Mouse (Mus musculus) forebrain, embryonic 14.5 days (tissue): ENCODE data around the gene Hist4h4. TPM values are rescaled to one million over a fixed set of nuclear protein-coding genes. Genes with fewer than 3 reads are reported as not detected.

Source experiments
- ATAC-seq: fragments of 200-750 bp; cut with Nextera tagmentation; 2 replicates; pipeline ENCODE4 v1.8.0; 2017; ENCODE audit warnings: mild to moderate bottlenecking, moderate library complexity
- DNase-seq: peaks from one replicate; pipeline ENCODE4 v3.0.0-alpha.2; 2015; ENCODE audit warnings: low spot score
- H3K27ac ChIP-seq: fragments of 300-500 bp; sonication (generic); 2 replicates; pipeline ENCODE4 v1.5.1; 2014; ENCODE audit warnings: low read depth, mild to moderate bottlenecking, control low read depth, low read length, moderate library complexity
- H3K27me3 ChIP-seq: fragments of 300-500 bp; sonication (generic); replicated peaks from 2 replicates; pipeline ENCODE4 v1.6.1; 2014; ENCODE audit warnings: low read length, control low read depth, mixed read lengths; ENCODE audit not compliant: control insufficient read depth, insufficient read depth
- H3K36me3 ChIP-seq: fragments of 300-500 bp; sonication (generic); 2 replicates; pipeline ENCODE4 v1.6.1; 2014; ENCODE audit warnings: low read length, control low read depth; ENCODE audit not compliant: control insufficient read depth, insufficient read depth
- H3K4me1 ChIP-seq: fragments of 300-500 bp; sonication (generic); 2 replicates; pipeline ENCODE4 v1.6.1; 2014; ENCODE audit warnings: antibody characterized with exemption, low read length, control low read depth; ENCODE audit not compliant: control insufficient read depth, insufficient read depth
- H3K4me2 ChIP-seq: fragments of 300-500 bp; sonication (generic); 2 replicates; pipeline ENCODE4 v1.6.1; 2014; ENCODE audit warnings: mild to moderate bottlenecking, control low read depth, low read length
- H3K4me3 ChIP-seq: fragments of 300-500 bp; sonication (generic); 2 replicates; pipeline ENCODE4 v1.5.1; 2014; ENCODE audit warnings: low read depth, low read length, control low read depth
- H3K9ac ChIP-seq: fragments of 300-500 bp; sonication (generic); 2 replicates; pipeline ENCODE4 v1.6.1; 2014; ENCODE audit warnings: mild to moderate bottlenecking, low read length, control low read depth, moderate library complexity
- H3K9me3 ChIP-seq: fragments of 300-500 bp; sonication (generic); replicated peaks from 2 replicates; pipeline ENCODE4 v1.6.1; 2016; ENCODE audit warnings: low read length, control low read depth, mixed read lengths; ENCODE audit not compliant: control insufficient read depth
- WGBS: fragments of 180-500 bp; shearing (Covaris S2); extraction: QIAGEN DNeasy Blood & Tissue Kit; methylation state at CpG from one replicate; pipeline ENCODE4 v1.1.7; 2014; 5-methylcytosine and 5-hydroxymethylcytosine counted together
- polyA plus RNA-seq: library from polyadenylated mRNA; unstranded; fragments of >200 nt; fragmentation: Nextera tagmentation; extraction: Ambion mirVana; gene quantifications from 2 replicates; pipeline ENCODE4 v1.2.1, GENCODE M21; 2014

Hist4h4 gene
- polyA plus RNA-seq, result 0.61 and 1.5 TPM in 2 replicates

- no peaks in the 10 kb centered on the region for H3K27me3 ChIP-seq
- peak within 1 kb of the TSS; percentile 56 for H3K4me2 ChIP-seq
- H3K9ac ChIP-seq, result peak within 1 kb of the TSS; percentile 90
- DNase-seq (peak; percentile 96), ATAC-seq (peak; percentile 81)
- under 1% methylated on average over 50 of the region's 50 CpGs for WGBS
- no peaks in the 10 kb centered on the region for H3K9me3 ChIP-seq
- peaks cover 8% of the 10 kb centered on the region for H3K4me1 ChIP-seq
- peak within 1 kb of the TSS; percentile 98 for H3K27ac ChIP-seq
- peak within 1 kb of the TSS; percentile 71 for H3K4me3 ChIP-seq
- no peaks in the 10 kb centered on the region for H3K36me3 ChIP-seq
These were observed at the start of gene Hist4h4 for GRCm38 (mm10) chr6:136803739-136804633. Hist4h4 (minus strand) TSS chr6:136804415.

GRCm38 (mm10) chr6:136852762-136853161, 48.5 kb upstream of the Hist4h4 start:
- H3K27me3 ChIP-seq, result no peaks in the 10 kb centered on the region
- no peak overlapping the region for H3K9ac ChIP-seq
- DNase-seq (peak; percentile 8), ATAC-seq (no peak)
- WGBS, result 61% methylated on average over 3 of the region's 3 CpGs
- H3K36me3 ChIP-seq, result no peaks in the 10 kb centered on the region
- no peak overlapping the region for H3K4me3 ChIP-seq
- H3K4me1 ChIP-seq, result no peaks in the 10 kb centered on the region
- H3K27ac ChIP-seq, result no peak overlapping the region
- H3K9me3 ChIP-seq, result no peaks in the 10 kb centered on the region
- H3K4me2 ChIP-seq, result no peak overlapping the region

GRCm38 (mm10) chr6:136852348-136852747, 48.1 kb upstream of the Hist4h4 start:
- H3K27me3 ChIP-seq, result no peaks in the 10 kb centered on the region
- ATAC-seq (no peak), DNase-seq (no peak)
- H3K9ac ChIP-seq, result no peak overlapping the region
- no peaks in the 10 kb centered on the region for H3K36me3 ChIP-seq
- 69% methylated on average over 4 of the region's 4 CpGs for WGBS
- no peaks in the 10 kb centered on the region for H3K4me1 ChIP-seq
- H3K4me3 ChIP-seq, result no peak overlapping the region
- no peak overlapping the region for H3K4me2 ChIP-seq
- H3K27ac ChIP-seq, result no peak overlapping the region
- H3K9me3 ChIP-seq, result no peaks in the 10 kb centered on the region

GRCm38 (mm10) chr6:136850267-136850666, 46.1 kb upstream of the Hist4h4 start:
- DNase-seq (no peak), ATAC-seq (no peak)
- H3K9ac ChIP-seq, result no peak overlapping the region
- H3K27ac ChIP-seq, result no peak overlapping the region
- H3K36me3 ChIP-seq, result no peaks in the 10 kb centered on the region
- H3K4me3 ChIP-seq, result no peak overlapping the region
- no peaks in the 10 kb centered on the region for H3K9me3 ChIP-seq
- whole genome bisulfite sequencing, result 86% methylated on average over 6 of the region's 6 CpGs
- H3K4me1 ChIP-seq, result no peaks in the 10 kb centered on the region
- H3K27me3 ChIP-seq, result no peaks in the 10 kb centered on the region
- no peak overlapping the region for H3K4me2 ChIP-seq

GRCm38 (mm10) chr6:136848971-136849370, 44.8 kb upstream of the Hist4h4 start:
- no peaks in the 10 kb centered on the region for H3K9me3 ChIP-seq
- DNase-seq (no peak), ATAC-seq (no peak)
- no peaks in the 10 kb centered on the region for H3K4me1 ChIP-seq
- no peak overlapping the region for H3K27ac ChIP-seq
- 89% methylated on average over 5 of the region's 5 CpGs for WGBS
- H3K4me3 ChIP-seq, result no peak overlapping the region
- no peaks in the 10 kb centered on the region for H3K27me3 ChIP-seq
- no peak overlapping the region for H3K4me2 ChIP-seq
- H3K9ac ChIP-seq, result no peak overlapping the region
- H3K36me3 ChIP-seq, result no peaks in the 10 kb centered on the region

- Histone ChIP-seq H3K27ac (no peak overlapping the region), H3K9me3 (no peaks in the 10 kb centered on the region), H3K27me3 (no peaks in the 10 kb centered on the region), H3K36me3 (no peaks in the 10 kb centered on the region), H3K4me2 (no peak overlapping the region), H3K4me3 (no peak overlapping the region), H3K9ac (no peak overlapping the region), H3K4me1 (no peaks in the 10 kb centered on the region)
- WGBS, result 87% methylated on average over 8 of the region's 8 CpGs
- DNase-seq (no peak), ATAC-seq (no peak)
These were observed 44.2 kb upstream of the Hist4h4 start for GRCm38 (mm10) chr6:136848399-136848798.

GRCm38 (mm10) chr6:136847790-136848189, 43.6 kb upstream of the Hist4h4 start:
- Histone ChIP-seq H3K27ac (no peak overlapping the region), H3K4me2 (no peak overlapping the region), H3K4me1 (no peaks in the 10 kb centered on the region), H3K9me3 (no peaks in the 10 kb centered on the region), H3K27me3 (no peaks in the 10 kb centered on the region), H3K4me3 (no peak overlapping the region), H3K9ac (no peak overlapping the region), H3K36me3 (no peaks in the 10 kb centered on the region)
- ATAC-seq, result no peak
- no peak for DNase-seq
- 20% methylated on average over 2 of the region's 2 CpGs for WGBS

- ATAC-seq, result no peak
- Histone ChIP-seq H3K4me2 (no peak overlapping the region), H3K4me1 (no peaks in the 10 kb centered on the region), H3K27me3 (no peaks in the 10 kb centered on the region), H3K27ac (no peak overlapping the region), H3K9me3 (no peaks in the 10 kb centered on the region), H3K9ac (no peak overlapping the region), H3K36me3 (no peaks in the 10 kb centered on the region), H3K4me3 (no peak overlapping the region)
- no peak for DNase-seq
- WGBS, result 96% methylated on average over 3 of the region's 3 CpGs
These were observed 43.1 kb upstream of the Hist4h4 start for GRCm38 (mm10) chr6:136847267-136847666.
